Mouse (Mus musculus) cortical plate, adult 2 months (tissue): Measurements from ENCODE around the gene Cubn. TPM values are rescaled to one million over a fixed set of nuclear protein-coding genes. Genes with fewer than 3 reads are reported as not detected.

Experiments used
- H3K27ac ChIP-seq: fragments of 200-500 bp; 2 replicates; pipeline ENCODE4 v1.5.1; 2012; ENCODE audit warnings: low read length, control low read depth, inconsistent platforms; ENCODE audit not compliant: insufficient read depth
- H3K4me1 ChIP-seq: fragments of 200-500 bp; 2 replicates; pipeline ENCODE4 v1.6.1; 2011; ENCODE audit warnings: low read length; ENCODE audit not compliant: control insufficient read depth, insufficient read depth
- H3K4me3 ChIP-seq: fragments of 200-500 bp; 2 replicates; pipeline ENCODE4 v1.5.1; 2011; ENCODE audit warnings: mild to moderate bottlenecking, low read length, control low read depth; ENCODE audit not compliant: insufficient read depth
- CTCF ChIP-seq: fragments of 200-500 bp; IDR thresholded peaks from 2 replicates; pipeline ENCODE4 v1.5.1; 2011; ENCODE audit warnings: mild to moderate bottlenecking, control low read depth, low read length; ENCODE audit not compliant: insufficient read depth; ENCODE audit errors: extremely low read depth
- POLR2A ChIP-seq: fragments of 200-500 bp; IDR thresholded peaks from 2 replicates; pipeline ENCODE4 v1.6.1; 2011; ENCODE audit warnings: mild to moderate bottlenecking, low read length, control low read depth; ENCODE audit not compliant: insufficient read depth; ENCODE audit errors: extremely low read depth
- polyA plus RNA-seq: library from polyadenylated mRNA; depleted of rRNA; stranded (reverse); fragments of >200 nt; gene quantifications from 2 replicates; pipeline ENCODE4 v1.2.3, GENCODE M21; 2012; rRNA removed

Gene Cubn
- polyA plus RNA-seq, result 0.06 and 0.10 TPM in 2 replicates

DNA sequence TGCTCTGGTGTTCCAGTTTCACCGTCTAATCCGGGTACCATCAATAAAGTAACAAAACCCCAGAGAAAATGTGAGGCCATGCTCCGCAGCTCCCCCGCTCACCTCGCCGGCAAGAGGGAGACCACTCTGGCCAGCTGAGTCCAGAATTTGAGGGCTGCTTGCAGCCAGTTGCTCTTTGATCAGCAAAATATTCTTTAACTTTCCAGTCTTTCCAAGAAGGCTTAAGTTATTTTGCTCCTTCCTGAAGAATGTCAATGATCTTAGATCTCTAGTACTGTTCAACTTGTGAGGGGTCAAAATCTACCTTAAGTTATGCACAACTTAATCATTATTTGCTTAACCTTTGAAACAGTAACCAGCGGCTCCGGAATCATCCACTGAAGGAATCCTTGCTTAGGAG lies at the start of gene Cubn:
Gene Cubn, minus strand, starts transcription at position 80 of the 400 bp plus-strand sequence.
- H3K4me3 ChIP-seq, result no peak within 1 kb of the TSS
- TF ChIP-seq CTCF, result no peak
- TF ChIP-seq POLR2A, result no peak
- no peak within 1 kb of the TSS for H3K27ac ChIP-seq
- H3K4me1 ChIP-seq, result no peaks in the 10 kb centered on the region; the same call in 1 of the 2 replicates

DNA sequence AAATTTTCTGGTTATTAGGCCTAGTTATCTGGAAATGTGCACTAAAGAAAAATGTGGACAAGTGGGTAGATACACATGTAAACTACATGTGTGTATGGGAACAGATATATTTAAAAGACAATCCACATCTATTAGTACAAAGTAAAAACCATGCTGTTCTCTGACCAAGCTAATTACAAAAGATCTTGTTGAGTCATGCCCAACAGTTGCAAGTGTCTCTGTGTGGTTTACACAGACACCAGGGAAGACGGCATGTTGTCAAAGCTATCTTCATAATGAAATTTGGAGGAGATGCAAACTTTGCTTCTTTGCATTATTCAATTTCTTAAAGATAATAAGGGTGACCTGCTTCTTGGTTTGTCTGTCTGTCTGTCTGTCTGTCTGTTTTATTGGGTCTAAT lies 48.2 kb upstream of the Cubn start:
- no peak overlapping the region for H3K4me3 ChIP-seq
- no peaks in the 10 kb centered on the region for H3K4me1 ChIP-seq
- TF ChIP-seq POLR2A (no peak), CTCF (no peak)
- H3K27ac ChIP-seq, result no peak overlapping the region

DNA sequence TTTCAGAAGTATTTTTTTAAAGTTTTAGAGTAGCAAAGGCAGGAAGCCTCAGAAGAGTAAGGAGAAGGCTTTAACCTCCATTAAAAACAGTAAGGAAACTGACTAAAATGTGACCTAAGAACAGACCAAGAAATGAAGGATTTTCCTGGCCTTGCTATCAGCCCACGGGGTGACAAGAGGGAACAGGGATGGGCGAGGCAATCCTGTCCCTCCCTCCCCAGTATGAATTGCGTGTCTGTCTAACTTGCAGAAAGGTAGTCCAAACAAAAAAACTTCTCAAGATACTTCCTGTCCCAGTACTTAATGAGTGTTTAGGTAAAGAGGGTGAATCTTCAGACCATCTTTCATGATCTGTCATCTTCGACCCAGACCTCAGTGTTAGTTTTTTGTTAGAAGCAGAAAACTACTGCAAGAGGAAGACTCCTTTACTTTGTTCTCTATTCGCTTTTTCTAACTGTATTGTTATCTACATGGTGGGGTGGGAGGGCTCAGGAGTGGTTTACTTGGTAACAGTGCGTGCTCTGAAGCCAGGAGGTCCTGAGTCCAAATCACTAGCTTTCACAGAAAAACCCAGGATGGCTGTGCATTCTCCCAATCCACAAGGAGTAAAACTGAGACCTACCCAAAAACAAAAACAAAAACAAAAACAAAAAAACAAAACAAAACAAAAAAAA lies 47.2 kb upstream of the Cubn start:
- Histone ChIP-seq H3K4me3 (no peak overlapping the region), H3K4me1 (no peaks in the 10 kb centered on the region), H3K27ac (no peak overlapping the region)
- TF ChIP-seq POLR2A (no peak), CTCF (no peak)

DNA sequence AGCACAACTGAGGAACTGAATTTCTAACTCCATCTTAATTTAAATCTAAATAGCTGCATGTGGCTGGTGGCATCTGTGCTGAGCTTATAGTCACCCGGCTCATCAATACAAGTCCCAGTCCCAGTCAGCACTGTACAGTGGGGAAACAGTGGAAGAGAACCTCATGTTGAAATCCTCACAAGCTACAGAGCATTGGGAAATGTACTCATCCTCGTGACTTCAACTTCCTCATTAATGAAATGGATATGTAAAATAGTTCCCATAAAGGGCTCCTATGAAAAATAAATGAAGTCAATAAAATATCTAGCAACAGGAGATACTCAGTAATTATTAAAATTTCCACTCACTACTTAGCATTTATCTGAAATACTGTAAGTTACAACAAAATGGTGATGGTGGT lies 46.6 kb upstream of the Cubn start:
- no peaks in the 10 kb centered on the region for H3K4me1 ChIP-seq
- no peak overlapping the region for H3K4me3 ChIP-seq
- TF ChIP-seq CTCF (no peak), POLR2A (no peak)
- H3K27ac ChIP-seq, result no peak overlapping the region

DNA sequence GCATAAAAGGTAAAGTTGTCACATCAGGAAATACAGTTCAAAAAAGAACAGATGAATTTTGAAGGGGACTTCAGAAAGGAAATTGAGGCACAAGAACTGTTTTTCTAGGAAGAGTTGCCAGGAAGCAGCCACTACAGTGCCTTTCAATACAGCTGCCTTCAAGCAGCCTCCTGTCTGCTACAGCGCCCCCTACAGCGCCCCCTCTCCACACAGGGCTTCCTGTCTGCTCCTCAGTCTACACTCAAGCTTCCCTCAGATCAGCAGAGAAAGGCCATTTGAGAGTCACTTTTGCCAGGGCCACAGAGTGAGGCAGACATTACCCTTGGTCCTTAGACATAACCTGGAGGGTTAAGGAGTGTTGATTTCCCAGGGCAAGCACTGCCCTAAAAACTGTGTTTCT lies 46.1 kb upstream of the Cubn start:
- H3K4me3 ChIP-seq, result no peak overlapping the region
- no peak overlapping the region for H3K27ac ChIP-seq
- TF ChIP-seq POLR2A (no peak), CTCF (no peak)
- H3K4me1 ChIP-seq, result no peaks in the 10 kb centered on the region

DNA sequence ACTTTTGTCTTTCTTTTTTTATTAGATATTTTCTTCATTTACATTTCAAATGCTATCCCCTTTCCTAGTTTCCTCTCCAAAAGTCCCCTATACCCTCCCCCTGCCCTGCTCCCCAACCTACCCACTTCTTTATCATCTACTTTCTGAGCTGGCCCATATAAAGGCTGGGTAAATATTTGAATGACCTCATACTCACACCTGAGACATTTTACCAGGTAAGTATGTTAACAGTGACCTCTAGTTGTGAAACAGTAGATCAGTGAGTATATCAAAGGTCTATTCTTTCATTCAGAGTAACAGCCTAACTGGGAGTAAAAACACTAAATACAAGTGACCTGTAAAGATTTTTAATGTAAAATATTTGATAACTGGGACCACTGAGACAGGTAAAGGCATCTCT lies 45.1 kb upstream of the Cubn start:
- Histone ChIP-seq H3K4me1 (no peaks in the 10 kb centered on the region), H3K27ac (no peak overlapping the region), H3K4me3 (no peak overlapping the region)
- TF ChIP-seq POLR2A (no peak), CTCF (no peak)

DNA sequence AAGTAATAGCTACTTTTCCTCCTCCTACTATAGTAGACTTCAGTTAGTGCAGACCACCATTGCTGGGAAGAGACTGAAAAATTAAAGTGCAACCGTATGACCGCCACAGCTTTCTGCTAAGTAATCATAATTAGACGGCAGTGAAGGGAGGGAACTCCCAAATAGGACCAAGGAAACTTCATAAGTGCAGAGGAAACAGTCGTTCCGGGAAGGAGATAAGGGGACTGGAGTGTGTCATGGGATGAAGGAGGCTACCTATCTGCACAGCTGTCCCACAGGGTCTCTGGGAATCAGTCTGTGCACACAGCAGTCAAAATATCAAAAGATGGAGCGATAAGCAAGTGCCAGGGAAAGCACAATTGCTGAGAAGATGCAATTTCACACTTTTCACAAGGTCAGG lies 39.0 kb upstream of the Cubn start:
- Histone ChIP-seq H3K27ac (no peak overlapping the region), H3K4me3 (no peak overlapping the region), H3K4me1 (peaks cover 2% of the 10 kb centered on the region; the same call in 1 of the 2 replicates)
- TF ChIP-seq POLR2A, result no peak
- TF ChIP-seq CTCF, result no peak

DNA sequence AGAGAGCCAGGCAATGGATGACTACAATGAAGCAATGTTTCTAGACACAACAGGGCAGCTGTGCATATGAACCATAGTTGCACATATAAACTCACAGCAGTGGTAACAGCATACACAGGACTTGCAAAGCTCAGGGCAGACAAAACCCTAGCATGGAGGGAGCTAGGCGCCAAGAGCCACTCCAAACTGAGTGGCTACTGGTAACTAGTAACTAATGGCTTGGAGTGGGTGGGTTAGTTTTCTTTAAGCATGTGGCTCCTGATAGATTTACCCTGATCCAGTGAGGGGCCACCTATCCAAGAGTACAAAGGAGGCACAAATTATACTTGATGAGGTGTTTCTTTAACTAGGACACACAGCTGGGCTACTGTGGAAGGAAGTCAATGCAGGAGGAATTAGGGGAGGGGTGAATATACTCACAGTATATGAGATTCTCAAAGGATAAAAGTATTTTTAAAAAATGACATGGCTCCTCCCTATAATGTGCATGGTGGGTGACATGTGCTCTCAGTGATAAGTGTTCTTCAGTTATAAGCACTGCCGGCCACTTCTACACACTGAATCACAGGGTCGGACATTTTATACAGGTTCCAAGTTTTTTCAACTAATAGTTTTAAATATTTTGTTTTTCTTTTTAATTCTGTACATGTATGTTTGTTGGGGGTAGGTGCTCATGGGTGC lies 37.8 kb upstream of the Cubn start:
- Histone ChIP-seq H3K4me1 (peaks cover 2% of the 10 kb centered on the region; the same call in 1 of the 2 replicates), H3K4me3 (no peak overlapping the region), H3K27ac (no peak overlapping the region)
- TF ChIP-seq POLR2A (no peak), CTCF (no peak)

DNA sequence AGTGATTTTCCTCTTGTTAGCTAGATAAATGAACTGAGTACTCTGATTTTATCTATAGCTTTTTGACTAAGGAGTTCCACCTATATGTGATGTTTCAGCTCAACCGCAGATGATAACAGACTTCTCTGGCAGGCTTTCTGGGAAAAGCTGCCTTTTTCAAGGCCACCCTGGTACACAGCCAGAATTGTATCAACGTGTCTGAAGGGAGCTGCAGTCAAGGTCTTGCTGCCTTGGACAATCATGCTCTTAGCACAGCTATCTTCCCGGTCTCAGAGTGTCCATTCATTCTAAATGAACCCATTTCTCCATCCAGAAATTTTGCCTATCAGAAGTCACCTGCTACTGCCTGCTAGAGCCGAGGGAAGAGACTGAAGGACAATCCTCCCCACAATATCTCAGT lies 35.9 kb upstream of the Cubn start:
- H3K27ac ChIP-seq, result no peak overlapping the region
- peaks cover 2% of the 10 kb centered on the region; the same call in 1 of the 2 replicates for H3K4me1 ChIP-seq
- H3K4me3 ChIP-seq, result no peak overlapping the region
- TF ChIP-seq CTCF, result no peak
- no peak for TF ChIP-seq POLR2A

DNA sequence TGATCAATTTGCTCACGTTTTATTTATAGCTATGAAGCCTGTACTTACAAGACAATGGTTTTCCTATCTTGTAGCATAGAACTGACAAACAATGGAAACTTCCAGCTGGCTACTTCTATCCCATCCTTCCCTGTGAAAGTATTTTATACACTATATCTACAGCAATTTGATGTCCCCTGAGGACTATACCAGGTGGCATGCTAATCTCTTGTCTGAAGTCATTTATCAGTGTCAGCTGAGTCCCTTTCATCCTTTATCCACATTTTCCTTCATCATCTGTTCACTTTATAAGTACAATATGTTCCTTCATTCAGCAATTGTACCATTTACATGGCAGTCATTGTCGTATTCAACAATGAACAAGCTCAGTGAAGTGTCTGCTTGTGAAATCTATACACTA lies 35.5 kb upstream of the Cubn start:
- Histone ChIP-seq H3K4me3 (no peak overlapping the region), H3K27ac (no peak overlapping the region), H3K4me1 (peaks cover 2% of the 10 kb centered on the region; the same call in 1 of the 2 replicates)
- TF ChIP-seq POLR2A, result no peak
- TF ChIP-seq CTCF, result no peak
